Mouse (Mus musculus) heart, postnatal 0 days (tissue): ENCODE results near the gene Mmp9. TPM values are rescaled to one million over a fixed set of nuclear protein-coding genes. Genes with fewer than 3 reads are reported as not detected.

Source experiments
- ATAC-seq: fragments of 200-750 bp; cut with Nextera tagmentation; 2 replicates; pipeline ENCODE4 v1.8.0; 2017; ENCODE audit warnings: low read depth, moderate number of reproducible peaks, moderate library complexity; ENCODE audit not compliant: insufficient read depth
- DNase-seq: peaks from one replicate; pipeline ENCODE4 v3.0.0-alpha.2; 2016; ENCODE audit warnings: low spot score
- H3K27ac ChIP-seq: fragments of 300-500 bp; sonication (generic); 2 replicates; pipeline ENCODE4 v1.5.1; 2014; ENCODE audit warnings: low read depth, mild to moderate bottlenecking
- H3K27me3 ChIP-seq: fragments of 300-500 bp; sonication (generic); 2 replicates; pipeline ENCODE4 v1.6.1; 2014; ENCODE audit warnings: low read length, mixed read lengths; ENCODE audit not compliant: control insufficient read depth, insufficient read depth
- H3K36me3 ChIP-seq: fragments of 300-500 bp; sonication (generic); replicated peaks from 2 replicates; pipeline ENCODE4 v1.6.1; 2014; ENCODE audit warnings: low read length, mixed read lengths; ENCODE audit not compliant: control insufficient read depth, insufficient read depth
- H3K4me1 ChIP-seq: fragments of 300-500 bp; sonication (generic); 2 replicates; pipeline ENCODE4 v1.6.1; 2014; ENCODE audit warnings: antibody characterized with exemption; ENCODE audit not compliant: control insufficient read depth, insufficient read depth
- H3K4me2 ChIP-seq: fragments of 300-500 bp; sonication (generic); 2 replicates; pipeline ENCODE4 v1.6.1; 2014; ENCODE audit warnings: low read depth, mild to moderate bottlenecking, low read length, moderate library complexity
- H3K4me3 ChIP-seq: fragments of 300-500 bp; sonication (generic); 2 replicates; pipeline ENCODE4 v1.5.1; 2014; ENCODE audit warnings: low read depth, low read length
- H3K9ac ChIP-seq: fragments of 300-500 bp; sonication (generic); replicated peaks from 2 replicates; pipeline ENCODE4 v1.6.1; 2014; ENCODE audit warnings: low read depth, low read length, mixed read lengths
- H3K9me3 ChIP-seq: fragments of 300-500 bp; sonication (generic); replicated peaks from 2 replicates; pipeline ENCODE4 v1.6.1; 2016; ENCODE audit warnings: low read length; ENCODE audit not compliant: control insufficient read depth
- CTCF ChIP-seq: IDR thresholded peaks from 2 replicates; pipeline ENCODE4 v1.5.1; 2016; ENCODE audit warnings: antibody characterized with exemption, control low read depth, low read depth
- EP300 ChIP-seq: IDR thresholded peaks from 2 replicates; pipeline ENCODE4 v1.6.1; 2016; ENCODE audit warnings: antibody characterized with exemption, low read depth
- WGBS: fragments of 180-500 bp; shearing (Covaris S2); extraction: QIAGEN DNeasy Blood & Tissue Kit; methylation state at CpG from one replicate; pipeline ENCODE4 v1.1.7; 2014; 5-methylcytosine and 5-hydroxymethylcytosine counted together
- polyA plus RNA-seq: library from polyadenylated mRNA; unstranded; fragments of >200 nt; fragmentation: Nextera tagmentation; extraction: Ambion mirVana; gene quantifications from 2 replicates; pipeline ENCODE4 v1.2.1, GENCODE M21; 2015
- total RNA-seq: library from RNA; depleted of rRNA; stranded (reverse); fragments of >200 nt; gene quantifications from 2 replicates; pipeline ENCODE4 v1.2.3, GENCODE M21; 2014; ENCODE audit warnings: low replicate concordance

Gene Mmp9
- total and polyA plus RNA-seq, 2 experiments from 2014 or later: 0.08 to 0.64 TPM

DNA sequence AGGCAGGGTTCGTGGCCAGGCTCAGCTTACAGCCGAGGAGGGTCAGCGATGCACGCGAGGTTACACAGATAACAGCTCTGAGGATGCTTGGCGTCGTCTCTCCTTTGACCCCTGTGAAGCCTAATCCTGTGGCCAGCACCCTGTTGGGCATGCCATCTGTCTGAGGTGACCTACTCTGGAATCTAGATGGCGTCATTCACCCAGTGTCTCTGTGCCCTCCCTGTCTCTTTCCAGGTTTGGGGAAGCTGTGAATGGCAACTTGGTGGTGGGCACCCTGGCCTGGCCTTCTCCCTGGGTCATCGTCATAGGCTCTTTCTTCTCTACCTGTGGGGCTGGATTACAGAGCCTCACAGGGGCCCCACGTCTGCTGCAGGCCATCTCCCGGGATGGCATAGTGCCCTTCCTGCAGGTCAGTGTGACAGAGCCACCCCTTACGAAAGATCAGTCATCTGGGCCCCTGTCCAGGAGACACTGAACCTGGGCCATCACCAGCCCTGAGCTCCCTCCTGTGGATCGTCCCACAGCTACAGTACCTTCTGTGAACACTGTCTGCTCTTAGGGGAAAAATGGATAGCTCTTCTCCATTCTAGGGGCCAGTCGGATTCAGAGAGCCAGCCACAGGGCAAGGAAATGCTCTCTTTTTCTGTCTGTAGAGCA, 45.9 kb downstream of the Mmp9 start:
- Histone ChIP-seq H3K4me2 (no peak overlapping the region), H3K9ac (no peak overlapping the region), H3K27ac (no peak overlapping the region), H3K27me3 (no peaks in the 10 kb centered on the region), H3K36me3 (no peaks in the 10 kb centered on the region), H3K9me3 (no peaks in the 10 kb centered on the region), H3K4me1 (no peaks in the 10 kb centered on the region), H3K4me3 (no peak overlapping the region)
- TF ChIP-seq CTCF (no peak), EP300 (no peak)
- 47% methylated on average over 14 of the region's 14 CpGs for WGBS
- ATAC-seq: no peak
- DNase-seq: no peak

DNA sequence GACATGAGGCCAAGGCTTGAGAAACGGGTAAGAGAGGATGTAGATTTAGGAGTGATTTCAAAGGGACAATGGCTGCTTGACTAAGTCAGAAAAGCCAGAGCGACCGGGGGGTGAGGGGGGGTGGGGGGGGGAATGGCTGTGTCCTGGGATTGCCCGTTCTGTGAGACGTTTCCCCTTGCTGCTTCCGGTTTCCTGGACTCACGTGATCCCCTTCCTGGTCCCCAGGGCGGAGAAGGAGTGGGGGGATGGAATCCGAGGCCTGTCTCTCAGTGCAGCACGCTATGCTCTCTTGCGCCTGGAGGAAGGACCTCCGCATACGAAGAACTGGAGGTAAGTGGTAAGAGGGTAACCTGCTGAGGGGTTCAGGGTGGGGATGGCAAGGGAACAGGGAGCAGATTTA, 48.2 kb downstream of the Mmp9 start:
- no peak for ATAC-seq
- Histone ChIP-seq H3K4me2 (no peak overlapping the region), H3K4me3 (no peak overlapping the region), H3K27me3 (peaks cover 6% of the 10 kb centered on the region; the same call in 1 of the 2 replicates), H3K27ac (no peak overlapping the region), H3K4me1 (no peaks in the 10 kb centered on the region), H3K9ac (no peak overlapping the region), H3K9me3 (no peaks in the 10 kb centered on the region), H3K36me3 (no peaks in the 10 kb centered on the region)
- TF ChIP-seq EP300: no peak
- no peak for TF ChIP-seq CTCF
- 46% methylated on average over 11 of the region's 13 CpGs for WGBS
- DNase-seq: no peak

DNA sequence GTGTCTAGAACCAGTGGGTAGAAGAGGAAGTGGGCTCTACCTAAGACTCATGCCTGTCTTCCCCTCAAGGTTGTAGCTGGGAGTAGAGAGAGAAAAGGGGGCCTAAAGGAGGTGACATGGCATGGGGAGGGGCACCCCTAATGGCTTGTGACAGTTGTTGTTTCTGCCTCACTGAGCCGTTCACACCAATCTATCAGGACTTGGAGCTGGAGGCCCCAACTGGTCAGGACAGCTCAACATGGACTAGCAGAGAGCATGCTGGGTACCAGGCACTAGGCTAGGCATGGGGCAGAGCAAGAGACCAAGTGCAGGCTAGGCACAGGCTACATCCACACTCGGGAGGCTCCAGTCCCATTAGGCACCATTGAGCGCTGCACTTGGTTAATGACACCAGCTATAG, 50.5 kb downstream of the Mmp9 start:
- Histone ChIP-seq H3K4me1 (no peaks in the 10 kb centered on the region), H3K9me3 (no peaks in the 10 kb centered on the region), H3K36me3 (no peaks in the 10 kb centered on the region), H3K4me3 (no peak overlapping the region), H3K27ac (no peak overlapping the region), H3K27me3 (peaks cover 29% of the 10 kb centered on the region; the same call in 1 of the 2 replicates), H3K4me2 (no peak overlapping the region), H3K9ac (no peak overlapping the region)
- DNase-seq (no peak), ATAC-seq (no peak)
- WGBS: 56% methylated on average over 3 of the region's 3 CpGs
- no peak for TF ChIP-seq EP300
- no peak for TF ChIP-seq CTCF

DNA sequence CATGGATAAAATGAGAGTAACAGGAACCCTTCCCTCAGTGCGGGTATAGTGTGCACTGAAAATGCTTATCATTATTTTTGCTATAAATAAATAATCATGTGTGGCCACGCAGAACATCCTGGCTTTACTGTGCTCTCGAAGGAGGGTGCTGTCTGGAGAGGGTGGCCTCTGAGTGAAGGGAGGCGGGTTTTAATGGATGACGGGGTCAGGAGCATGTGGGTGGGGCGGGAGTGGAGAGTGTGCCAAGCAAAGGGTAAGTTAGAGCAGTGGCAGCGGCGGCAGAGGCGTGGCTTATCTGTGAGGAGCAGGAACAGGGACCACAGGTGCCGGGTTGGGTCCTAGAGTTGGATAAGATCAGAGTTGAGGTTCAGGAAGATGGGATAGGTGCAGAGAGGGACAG, 51.2 kb downstream of the Mmp9 start:
- TF ChIP-seq EP300 (no peak), CTCF (no peak)
- Histone ChIP-seq H3K4me1 (no peaks in the 10 kb centered on the region), H3K9ac (no peak overlapping the region), H3K4me3 (no peak overlapping the region), H3K36me3 (no peaks in the 10 kb centered on the region), H3K27me3 (peaks cover 36% of the 10 kb centered on the region), H3K27ac (no peak overlapping the region), H3K4me2 (no peak overlapping the region), H3K9me3 (no peaks in the 10 kb centered on the region)
- DNase-seq: no peak
- 19% methylated on average over 10 of the region's 10 CpGs for WGBS
- ATAC-seq: 0 out of 2 replicates have a peak, but pooled peaks have one; percentile 24

DNA sequence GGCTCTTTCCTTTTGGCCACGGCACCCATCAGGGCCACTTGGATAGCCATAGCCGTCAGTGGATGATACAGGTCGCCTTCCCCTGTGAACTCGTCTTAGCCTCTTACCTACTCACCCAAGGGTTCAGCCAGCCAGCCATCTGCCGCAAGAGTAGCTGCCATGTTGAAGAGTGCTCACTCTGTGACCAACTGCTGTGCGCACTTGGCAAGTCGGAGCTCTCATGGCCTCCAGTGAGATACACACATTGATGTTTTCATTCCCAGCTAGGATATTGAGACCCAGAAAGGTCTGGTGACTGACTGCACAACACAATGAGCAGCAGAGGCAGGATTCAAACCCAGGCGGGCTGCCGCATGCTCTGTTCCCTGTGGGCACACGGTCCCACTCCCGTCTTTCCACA, 53.6 kb downstream of the Mmp9 start:
- TF ChIP-seq CTCF (no peak), EP300 (no peak)
- Histone ChIP-seq H3K4me2 (no peak overlapping the region), H3K27ac (no peak overlapping the region), H3K4me1 (peaks cover 9% of the 10 kb centered on the region), H3K36me3 (0 out of 2 replicates have a peak, but pooled peaks cover 4% of the 10 kb centered on the region), H3K4me3 (no peak overlapping the region), H3K9me3 (no peaks in the 10 kb centered on the region), H3K27me3 (peaks cover 56% of the 10 kb centered on the region), H3K9ac (no peak overlapping the region)
- WGBS: 82% methylated on average over 11 of the region's 11 CpGs
- ATAC-seq: no peak
- no peak for DNase-seq
